Mouse (Mus musculus) liver, embryonic 11.5 days (tissue): ENCODE measurements around the gene Slc39a8. TPM values are rescaled to one million over a fixed set of nuclear protein-coding genes. Genes with fewer than 3 reads are reported as not detected.

Experiments used
- ATAC-seq: fragments of 200-750 bp; cut with Nextera tagmentation; replicated peaks from 2 replicates; pipeline ENCODE4 v1.8.0; 2017; ENCODE audit warnings: moderate number of reproducible peaks, mild to moderate bottlenecking, moderate TSS enrichment, moderate library complexity; ENCODE audit not compliant: low FRiP score
- DNase-seq: peaks from one replicate; pipeline ENCODE4 v3.0.0-alpha.2; 2017; ENCODE audit warnings: low spot score
- H3K27ac ChIP-seq: fragments of 300-500 bp; sonication (generic); 2 replicates; pipeline ENCODE4 v1.5.1; 2014; ENCODE audit warnings: mild to moderate bottlenecking, low read depth, low read length, control low read depth
- H3K27me3 ChIP-seq: fragments of 300-500 bp; sonication (generic); replicated peaks from 2 replicates; pipeline ENCODE4 v1.6.1; 2014; ENCODE audit warnings: low read length, mixed read lengths; ENCODE audit not compliant: control insufficient read depth, insufficient read depth
- H3K36me3 ChIP-seq: fragments of 300-500 bp; sonication (generic); 2 replicates; pipeline ENCODE4 v1.6.1; 2014; ENCODE audit warnings: mild to moderate bottlenecking, low read length, moderate library complexity, mixed read lengths; ENCODE audit not compliant: control insufficient read depth, insufficient read depth
- H3K4me1 ChIP-seq: fragments of 300-500 bp; sonication (generic); replicated peaks from 2 replicates; pipeline ENCODE4 v1.6.1; 2014; ENCODE audit warnings: low read length, mixed read lengths; ENCODE audit not compliant: control insufficient read depth, insufficient read depth
- H3K4me2 ChIP-seq: fragments of 300-500 bp; sonication (generic); 2 replicates; pipeline ENCODE4 v1.6.1; 2014; ENCODE audit warnings: mild to moderate bottlenecking, control low read depth, moderate library complexity
- H3K4me3 ChIP-seq: fragments of 300-500 bp; sonication (generic); 2 replicates; pipeline ENCODE4 v1.5.1; 2014; ENCODE audit warnings: low read depth, low read length, control low read depth
- H3K9ac ChIP-seq: fragments of 300-500 bp; sonication (generic); 2 replicates; pipeline ENCODE4 v1.6.1; 2014; ENCODE audit warnings: low read depth, low read length, control low read depth
- H3K9me3 ChIP-seq: fragments of 300-500 bp; sonication (generic); 2 replicates; pipeline ENCODE4 v1.6.1; 2016; ENCODE audit warnings: low read length, inconsistent platforms, mixed read lengths; ENCODE audit not compliant: control insufficient read depth
- WGBS: fragments of 180-500 bp; shearing (Covaris S2); extraction: QIAGEN DNeasy Blood & Tissue Kit; methylation state at CpG from one replicate; pipeline ENCODE4 v1.1.7; 2014; 5-methylcytosine and 5-hydroxymethylcytosine counted together
- polyA plus RNA-seq: library from polyadenylated mRNA; unstranded; fragments of >200 nt; fragmentation: Nextera tagmentation; extraction: Ambion mirVana; gene quantifications from 2 replicates; pipeline ENCODE4 v1.2.1, GENCODE M21; 2014

The Slc39a8 gene
- polyA plus RNA-seq, 1 experiment from 2014 or later = 106 TPM

GRCm38 (mm10) chr3:135854298-135854984 is 29.4 kb downstream of the Slc39a8 start:
- no peak overlapping the region for H3K4me3 ChIP-seq
- H3K9me3 ChIP-seq = no peaks in the 10 kb centered on the region
- peaks cover 4% of the 10 kb centered on the region; the same call in 1 of the 2 replicates for H3K36me3 ChIP-seq
- no peak overlapping the region for H3K27ac ChIP-seq
- H3K9ac ChIP-seq = no peak overlapping the region
- peak overlapping the region; percentile 31; the same call in 1 of the 2 replicates for H3K4me2 ChIP-seq
- DNase-seq (no peak), ATAC-seq (peak; percentile 90)
- no peaks in the 10 kb centered on the region for H3K27me3 ChIP-seq
- WGBS = 73% methylated on average over 14 of the region's 14 CpGs
- peaks cover 14% of the 10 kb centered on the region for H3K4me1 ChIP-seq

DNA sequence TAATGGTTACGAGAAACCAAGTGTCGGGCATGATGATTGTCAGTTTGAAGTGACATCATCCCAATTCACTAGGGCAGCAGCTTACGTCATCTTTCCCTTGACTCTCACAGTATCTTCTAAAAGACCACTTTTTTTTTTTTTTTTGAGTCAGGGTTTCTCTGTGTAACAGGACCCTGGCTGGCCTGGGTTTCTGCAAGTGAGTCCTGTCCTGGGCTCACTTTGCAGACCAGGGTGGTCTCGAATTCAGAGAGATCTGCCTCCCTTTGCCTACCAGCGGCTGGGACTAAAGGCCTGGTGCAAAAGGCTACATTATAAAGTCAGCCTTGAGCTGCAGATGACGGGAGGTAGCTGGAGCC is 29.9 kb downstream of the Slc39a8 start:
- Histone ChIP-seq H3K27me3 (no peaks in the 10 kb centered on the region), H3K4me3 (no peak overlapping the region), H3K27ac (no peak overlapping the region), H3K9ac (no peak overlapping the region), H3K9me3 (no peaks in the 10 kb centered on the region), H3K4me1 (peaks cover 14% of the 10 kb centered on the region), H3K36me3 (no peaks in the 10 kb centered on the region; the same call in 1 of the 2 replicates), H3K4me2 (peak overlapping the region; percentile 31; the same call in 1 of the 2 replicates)
- ATAC-seq (no peak), DNase-seq (no peak)
- WGBS = 78% methylated on average over 6 of the region's 6 CpGs

- Histone ChIP-seq H3K36me3 (peaks cover 3% of the 10 kb centered on the region; the same call in 1 of the 2 replicates), H3K4me2 (no peak overlapping the region), H3K9ac (no peak overlapping the region), H3K27me3 (no peaks in the 10 kb centered on the region), H3K9me3 (no peaks in the 10 kb centered on the region), H3K27ac (no peak overlapping the region), H3K4me3 (no peak overlapping the region), H3K4me1 (peaks cover 14% of the 10 kb centered on the region)
- WGBS = 83% methylated on average over 1 of the region's 1 CpGs
- DNase-seq = no peak
- ATAC-seq = no peak
Measured at GRCm38 (mm10) chr3:135856303-135856702, 31.2 kb downstream of the Slc39a8 start.

GRCm38 (mm10) chr3:135857134-135857533 is 32.1 kb downstream of the Slc39a8 start:
- no peaks in the 10 kb centered on the region for H3K9me3 ChIP-seq
- peaks cover 3% of the 10 kb centered on the region; the same call in 1 of the 2 replicates for H3K36me3 ChIP-seq
- no peak for DNase-seq
- H3K27ac ChIP-seq = no peak overlapping the region
- WGBS = 88% methylated on average over 5 of the region's 5 CpGs
- H3K9ac ChIP-seq = no peak overlapping the region
- H3K4me1 ChIP-seq = peaks cover 14% of the 10 kb centered on the region
- no peak overlapping the region for H3K4me3 ChIP-seq
- ATAC-seq = no peak
- H3K27me3 ChIP-seq = no peaks in the 10 kb centered on the region
- H3K4me2 ChIP-seq = no peak overlapping the region

GRCm38 (mm10) chr3:135859431-135859830 is 34.4 kb downstream of the Slc39a8 start:
- Histone ChIP-seq H3K36me3 (peaks cover 3% of the 10 kb centered on the region; the same call in 1 of the 2 replicates), H3K27me3 (no peaks in the 10 kb centered on the region), H3K9ac (no peak overlapping the region), H3K27ac (no peak overlapping the region), H3K4me1 (peaks cover 6% of the 10 kb centered on the region), H3K4me2 (no peak overlapping the region), H3K4me3 (no peak overlapping the region), H3K9me3 (no peaks in the 10 kb centered on the region)
- 94% methylated on average over 5 of the region's 5 CpGs for WGBS
- ATAC-seq (no peak), DNase-seq (no peak)

DNA sequence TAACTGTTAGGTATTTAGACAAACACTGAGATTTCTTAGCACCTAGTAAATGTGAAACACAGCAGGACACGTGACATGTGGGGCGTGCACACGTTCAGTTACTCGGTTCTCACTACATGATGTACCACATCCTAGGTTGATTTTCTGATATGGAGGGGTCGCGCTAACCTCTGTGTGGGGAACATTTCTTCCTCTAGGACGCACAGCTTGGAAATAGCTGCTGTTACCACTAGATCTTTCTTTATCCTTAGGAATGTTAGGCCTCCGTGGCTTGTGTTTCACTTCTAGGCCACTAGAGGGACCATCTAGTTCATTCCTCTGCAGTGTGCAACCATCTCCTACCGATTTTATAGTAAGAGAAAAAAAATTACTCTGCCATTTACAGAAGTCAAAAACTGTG is 37.7 kb downstream of the Slc39a8 start:
- DNase-seq = no peak

GRCm38 (mm10) chr3:135869041-135869440 is 44.0 kb downstream of the Slc39a8 start:
- Histone ChIP-seq H3K4me2 (no peak overlapping the region), H3K9me3 (no peaks in the 10 kb centered on the region), H3K27me3 (no peaks in the 10 kb centered on the region), H3K4me3 (no peak overlapping the region), H3K27ac (no peak overlapping the region), H3K36me3 (no peaks in the 10 kb centered on the region; the same call in 1 of the 2 replicates), H3K9ac (no peak overlapping the region), H3K4me1 (no peaks in the 10 kb centered on the region)
- DNase-seq = no peak
- no peak for ATAC-seq
- WGBS = 73% methylated on average over 4 of the region's 4 CpGs

More for the DNA sequence above, 37.7 kb downstream of the Slc39a8 start:
- H3K4me3 ChIP-seq = no peak overlapping the region
- no peaks in the 10 kb centered on the region for H3K4me1 ChIP-seq
- H3K9me3 ChIP-seq = no peaks in the 10 kb centered on the region
- ATAC-seq = 0 out of 2 replicates have a peak, but pooled peaks have one; percentile 31
- no peak overlapping the region for H3K9ac ChIP-seq
- H3K27me3 ChIP-seq = no peaks in the 10 kb centered on the region
- 59% methylated on average over 9 of the region's 9 CpGs for WGBS
- no peak overlapping the region for H3K4me2 ChIP-seq
- no peak overlapping the region for H3K27ac ChIP-seq
- H3K36me3 ChIP-seq = peaks cover 3% of the 10 kb centered on the region; the same call in 1 of the 2 replicates

DNA sequence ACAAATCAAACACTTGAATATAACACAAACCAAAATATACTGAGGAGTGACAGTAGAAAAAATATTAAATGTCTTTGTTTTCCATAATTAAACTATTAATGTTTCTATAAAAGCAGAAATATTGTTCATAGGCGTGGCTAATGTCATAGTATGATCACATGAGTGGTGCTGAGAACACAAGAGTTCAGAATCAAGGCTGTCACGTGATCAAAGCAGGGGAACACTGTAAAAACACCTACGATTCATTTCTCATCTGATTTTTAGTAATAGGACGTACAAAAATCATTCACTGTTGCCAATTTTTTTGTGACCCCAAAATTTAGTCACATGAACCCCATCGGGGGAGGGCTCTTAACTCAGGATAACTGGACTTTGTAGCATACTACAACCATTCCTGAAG is 47.2 kb downstream of the Slc39a8 start:
- Histone ChIP-seq H3K9me3 (no peaks in the 10 kb centered on the region), H3K9ac (no peak overlapping the region), H3K27ac (no peak overlapping the region), H3K27me3 (no peaks in the 10 kb centered on the region), H3K36me3 (no peaks in the 10 kb centered on the region; the same call in 1 of the 2 replicates), H3K4me1 (no peaks in the 10 kb centered on the region), H3K4me2 (no peak overlapping the region), H3K4me3 (no peak overlapping the region)
- DNase-seq (no peak), ATAC-seq (no peak)
- WGBS = 90% methylated on average over 5 of the region's 5 CpGs

DNA sequence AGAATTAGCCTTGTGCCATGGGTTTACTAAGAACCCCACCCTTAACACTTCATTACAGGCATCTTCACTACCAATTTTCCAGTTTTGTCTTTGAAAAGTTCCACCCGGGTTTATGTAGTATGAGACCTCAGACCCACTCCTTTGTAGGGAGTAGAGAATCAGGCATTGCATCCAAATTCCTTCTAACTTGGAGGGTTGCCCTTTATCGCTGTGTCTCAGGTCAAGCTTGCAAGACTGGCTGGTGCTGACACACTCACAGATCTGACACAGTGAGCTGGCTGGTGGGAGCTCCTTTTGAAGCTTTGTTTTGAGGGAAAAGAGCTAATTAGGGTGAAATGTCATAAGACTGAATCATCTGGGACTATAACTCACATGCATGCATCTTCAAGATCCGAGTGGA is 48.5 kb downstream of the Slc39a8 start:
- Histone ChIP-seq H3K4me2 (no peak overlapping the region), H3K9ac (no peak overlapping the region), H3K9me3 (no peaks in the 10 kb centered on the region), H3K27me3 (no peaks in the 10 kb centered on the region), H3K36me3 (no peaks in the 10 kb centered on the region), H3K4me1 (no peaks in the 10 kb centered on the region), H3K4me3 (no peak overlapping the region), H3K27ac (no peak overlapping the region)
- 84% methylated on average over 3 of the region's 3 CpGs for WGBS
- DNase-seq (no peak), ATAC-seq (no peak)
